Mouse (Mus musculus): Measurements from ENCODE around the gene Sox6. TPM values are rescaled to one million over a fixed set of nuclear protein-coding genes. Genes with fewer than 3 reads are reported as not detected.

Sox6 gene
- polyA plus RNA-seq (2017; shearing (Covaris generic)), result not detected

DNA sequence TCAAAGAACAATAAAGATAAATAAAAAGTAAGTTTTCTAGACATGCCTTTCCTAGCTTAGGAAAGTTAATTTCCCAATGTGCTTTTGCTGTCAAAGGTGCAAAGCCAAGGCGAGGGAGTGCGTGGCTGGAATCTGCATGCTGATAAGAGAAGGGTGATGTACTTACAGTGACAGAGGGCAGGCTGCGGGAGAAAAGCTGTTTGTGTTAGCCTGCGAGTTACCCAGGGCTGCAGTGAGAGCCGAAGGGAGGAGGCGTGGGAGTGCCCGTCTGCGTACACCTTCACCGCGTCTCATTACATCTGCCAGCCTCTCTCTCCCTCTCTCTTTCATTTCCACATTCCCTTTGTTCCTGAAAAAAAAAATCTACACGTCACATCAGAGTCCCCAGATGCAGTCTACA, at the start of gene Sox6:
Sox6 (minus strand) TSS at position 286 of the 400 bp plus-strand sequence.

DNA sequence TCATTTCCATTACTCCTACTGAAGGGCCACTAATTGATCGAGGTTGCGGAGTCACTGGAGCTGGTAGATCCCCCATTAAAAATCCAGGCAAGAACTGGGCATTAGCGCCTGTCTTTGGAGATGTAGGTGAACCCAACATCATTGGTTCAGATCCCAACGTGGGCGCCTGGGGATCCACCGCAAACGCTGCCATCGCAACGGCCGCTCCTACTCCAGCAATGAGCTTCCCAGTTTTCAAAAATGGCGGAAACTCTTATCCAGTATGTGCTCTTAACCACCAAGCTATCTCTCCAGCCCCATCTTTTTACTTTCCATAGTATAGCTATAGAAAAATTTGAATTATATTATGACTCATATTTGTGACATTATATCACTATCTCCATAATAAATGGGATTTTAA, 45.8 kb upstream of the Sox6 start, which contains the start of gene Gm4353:
Gm4353 (minus strand) TSS at position 270 of the 400 bp plus-strand sequence.

DNA sequence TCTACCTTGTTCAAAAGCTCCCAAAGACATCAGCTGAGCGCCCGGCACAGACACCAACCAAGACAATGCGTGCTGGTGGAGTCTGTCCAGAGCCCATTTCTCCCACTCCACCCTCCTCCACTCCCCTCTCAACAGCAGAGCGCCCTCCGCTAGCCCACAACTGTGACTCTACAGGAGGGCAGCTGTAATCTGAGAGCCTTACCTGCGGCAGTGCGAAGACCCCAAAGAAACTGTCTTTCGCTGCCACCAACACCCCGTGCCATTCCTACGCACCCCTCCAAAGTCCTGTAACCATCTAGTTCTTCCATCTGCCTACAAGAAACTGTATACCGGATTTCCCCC, 571 bp upstream of the Sox6 start, which contains the start of gene 1110004F10Rik:
1110004F10Rik (plus strand) TSS at position 202 of the 342 bp plus-strand sequence.

Other genes with a start within 250 kb of the Sox6 start
- gene 1110004F10Rik, start 601 bp upstream of the Sox6 start, polyA plus RNA-seq (2017; shearing (Covaris generic)), result 156 TPM
- 0.51 TPM for gene Gm4353, start 45.8 kb upstream of the Sox6 start, polyA plus RNA-seq (2017; shearing (Covaris generic))